Mouse (Mus musculus): Measurements from ENCODE around the gene Ly6g6c. TPM values are rescaled to one million over a fixed set of nuclear protein-coding genes. Genes with fewer than 3 reads are reported as not detected.

The Ly6g6c gene
- polyA plus RNA-seq, 1 experiment, result 0.42 TPM

GRCm38 (mm10) chr17:35105740-35106389 lies 40.7 kb downstream of the Ly6g6c start:
- DNase-seq (ENCODE audit: low read depth), result peak; percentile 68
- TF ChIP-seq POLR2A (IDR thresholded peaks at IDR 0.05; ENCODE audit: borderline replicate concordance, extremely low read depth, insufficient read depth, insufficient read length, poor library complexity, severe bottlenecking), result no peak
- peak; percentile 66 for TF ChIP-seq CTCF (IDR thresholded peaks at IDR 0.05; ENCODE audit: borderline replicate concordance, extremely low read depth, insufficient read depth, insufficient read length)

DNA sequence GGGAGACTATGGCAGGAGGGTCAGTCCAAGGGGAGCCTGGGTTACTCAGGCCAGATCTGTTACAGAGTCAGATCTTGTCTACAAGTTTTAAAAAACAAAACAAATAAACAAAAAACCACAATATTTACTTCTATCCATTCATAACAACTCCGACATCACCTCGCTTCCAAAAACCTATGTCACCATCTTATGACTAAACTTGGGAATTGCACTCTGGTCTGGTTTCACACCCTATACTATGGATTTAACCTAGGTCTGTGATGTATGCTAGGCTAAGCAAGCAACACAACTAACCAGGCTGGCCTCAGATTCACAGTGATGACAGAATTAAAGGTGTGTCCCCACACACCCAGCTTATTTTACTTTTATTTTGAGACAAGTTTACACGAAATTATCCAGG lies 41.3 kb downstream of the Ly6g6c start:
- peak; percentile 48 for DNase-seq (ENCODE audit: low read depth)
- TF ChIP-seq CTCF (IDR thresholded peaks at IDR 0.05; ENCODE audit: borderline replicate concordance, extremely low read depth, insufficient read depth, insufficient read length) (no peak; the same call in 1 of the 2 replicates), POLR2A (IDR thresholded peaks at IDR 0.05; ENCODE audit: borderline replicate concordance, extremely low read depth, insufficient read depth, insufficient read length, poor library complexity, severe bottlenecking) (no peak)

DNA sequence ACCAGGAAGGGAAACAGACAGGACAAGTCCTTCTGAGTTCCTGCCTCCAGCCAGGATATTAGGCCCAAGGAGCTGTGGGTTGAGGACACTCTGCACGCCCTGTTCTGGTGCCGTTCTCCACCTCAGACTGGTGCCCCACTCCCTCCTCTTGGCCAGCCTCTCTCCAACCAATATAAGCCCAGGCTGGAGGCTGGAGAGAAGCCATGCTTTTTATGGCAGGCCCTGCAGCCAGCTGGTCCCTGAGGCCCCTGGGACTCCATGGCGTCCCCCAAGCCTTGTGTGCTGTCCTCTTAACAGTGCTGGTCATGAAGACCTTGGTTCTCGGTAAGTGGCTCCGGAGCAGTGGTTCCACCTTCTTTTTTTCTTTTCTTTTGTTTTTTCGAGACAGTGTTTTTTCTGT lies 42.9 kb downstream of the Ly6g6c start, which contains the start of gene Ly6g5c:
TSS of gene Ly6g5c (plus strand) at position 183 of the 400 bp plus-strand sequence.
- DNase-seq (ENCODE audit: low read depth), result no peak
- TF ChIP-seq POLR2A (IDR thresholded peaks at IDR 0.05; ENCODE audit: borderline replicate concordance, extremely low read depth, insufficient read depth, insufficient read length, poor library complexity, severe bottlenecking) (no peak), CTCF (IDR thresholded peaks at IDR 0.05; ENCODE audit: borderline replicate concordance, extremely low read depth, insufficient read depth, insufficient read length) (no peak)

GRCm38 (mm10) chr17:35111774-35112173 lies 46.6 kb downstream of the Ly6g6c start:
- DNase-seq (ENCODE audit: low read depth), result no peak
- TF ChIP-seq POLR2A (IDR thresholded peaks at IDR 0.05; ENCODE audit: borderline replicate concordance, extremely low read depth, insufficient read depth, insufficient read length, poor library complexity, severe bottlenecking) (no peak), CTCF (IDR thresholded peaks at IDR 0.05; ENCODE audit: borderline replicate concordance, extremely low read depth, insufficient read depth, insufficient read length) (no peak)

DNA sequence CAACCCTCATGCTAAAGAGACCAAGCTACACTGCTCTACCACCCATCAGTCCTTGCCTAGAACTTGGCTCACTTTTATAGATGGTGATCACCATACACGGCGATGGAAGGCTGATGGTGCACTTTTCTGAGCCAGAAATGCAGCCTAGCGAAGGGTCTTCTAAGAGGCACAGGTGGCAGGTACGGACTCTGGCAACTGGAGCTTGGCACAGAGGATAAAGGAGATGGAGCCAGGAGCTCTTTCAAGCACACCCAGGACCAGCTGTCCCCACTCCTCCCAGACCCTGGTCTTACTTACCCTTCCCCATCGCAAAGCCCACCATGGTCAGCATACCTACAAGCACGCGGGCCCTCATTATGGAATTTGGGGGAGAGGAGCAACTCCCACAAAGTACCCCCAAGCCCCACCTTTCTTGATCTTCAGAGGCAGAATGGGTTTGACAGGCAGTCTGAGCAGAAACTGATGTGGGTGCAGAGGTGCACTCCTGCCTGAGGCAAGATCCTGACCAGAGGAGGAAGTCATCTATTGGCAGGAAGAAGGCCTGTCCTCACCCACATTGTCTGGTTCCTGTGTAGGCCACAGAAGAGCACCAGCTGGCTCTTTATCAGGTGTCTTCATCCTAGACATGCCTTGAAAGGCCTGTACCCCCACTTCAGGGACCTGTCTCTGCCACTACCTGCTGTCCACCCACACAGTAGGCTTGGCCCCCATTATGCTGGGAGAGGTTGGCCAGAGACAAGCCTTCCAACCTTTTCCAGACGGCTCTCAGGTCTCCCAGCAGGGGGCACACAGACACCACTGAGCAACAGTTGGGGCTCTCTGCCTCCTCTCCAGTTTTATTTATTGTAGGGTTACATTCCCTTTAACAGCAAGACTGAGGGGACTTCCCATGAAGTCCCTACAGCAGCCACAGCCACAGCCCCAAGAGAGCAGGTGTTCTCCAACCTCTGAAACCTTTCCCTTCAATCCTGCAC lies 50.1 kb downstream of the Ly6g6c start, which contains the start of gene Ly6g5b:
TSS of gene Ly6g5b (minus strand) at position 383 of the 974 bp plus-strand sequence.
- no peak for DNase-seq (ENCODE audit: low read depth)
- peak; percentile 40; the same call in 1 of the 2 replicates for TF ChIP-seq CTCF (IDR thresholded peaks at IDR 0.05; ENCODE audit: borderline replicate concordance, extremely low read depth, insufficient read depth, insufficient read length)
- no peak for TF ChIP-seq POLR2A (IDR thresholded peaks at IDR 0.05; ENCODE audit: borderline replicate concordance, extremely low read depth, insufficient read depth, insufficient read length, poor library complexity, severe bottlenecking)

Other genes starting within 250 kb of the Ly6g6c start
- 57.1 and 75.0 TPM in 2 replicates for gene Stk19, start 228.4 kb upstream of the Ly6g6c start, polyA plus RNA-seq (2012; rRNA removed)
- 73.5 and 101 TPM in 2 replicates for gene Dxo, start 228.4 kb upstream of the Ly6g6c start, polyA plus RNA-seq (2012; rRNA removed)
- 88.8 and 119 TPM in 2 replicates for gene Skiv2l, start 215.2 kb upstream of the Ly6g6c start, polyA plus RNA-seq (2012; rRNA removed)
- 62.1 and 66.0 TPM in 2 replicates for gene Nelfe, start 215.0 kb upstream of the Ly6g6c start, polyA plus RNA-seq (2012; rRNA removed)
- 0.21 and 0.42 TPM in 2 replicates for gene Cfb, start 202.9 kb upstream of the Ly6g6c start, polyA plus RNA-seq (2012; rRNA removed)
- 116 and 135 TPM in 2 replicates for gene Zbtb12, start 185.9 kb upstream of the Ly6g6c start, polyA plus RNA-seq (2012; rRNA removed)
- gene Gm20547, start 183.3 kb upstream of the Ly6g6c start, polyA plus RNA-seq (2012; rRNA removed), result 0.04 TPM in 1 of 2 replicates, not detected in the other
- 1.1 and 2.3 TPM in 2 replicates for gene C2, start 167.1 kb upstream of the Ly6g6c start, polyA plus RNA-seq (2012; rRNA removed)
- gene Ehmt2, start 166.9 kb upstream of the Ly6g6c start, polyA plus RNA-seq (2012; rRNA removed), result 350 and 361 TPM in 2 replicates
- 0.06 and 0.07 TPM in 2 replicates for gene Slc44a4, start 150.9 kb upstream of the Ly6g6c start, polyA plus RNA-seq (2012; rRNA removed)
- 28.0 and 29.6 TPM in 2 replicates for gene Neu1, start 134.1 kb upstream of the Ly6g6c start, polyA plus RNA-seq (2012; rRNA removed)
- gene Hspa1b, start 106.2 kb upstream of the Ly6g6c start, polyA plus RNA-seq (2012; rRNA removed), result 6.3 and 7.1 TPM in 2 replicates
- gene Gm20481, start 95.5 kb upstream of the Ly6g6c start, polyA plus RNA-seq (2012; rRNA removed), result not detected in 2 replicates
- gene Hspa1a, start 93.2 kb upstream of the Ly6g6c start, polyA plus RNA-seq (2012; rRNA removed), result 6.3 and 6.6 TPM in 2 replicates
- gene Hspa1l, start 92.7 kb upstream of the Ly6g6c start, polyA plus RNA-seq (2012; rRNA removed), result 0.14 and 0.40 TPM in 2 replicates
- gene Lsm2, start 83.5 kb upstream of the Ly6g6c start, polyA plus RNA-seq (2012; rRNA removed), result 136 and 185 TPM in 2 replicates
- gene Vars, start 64.4 kb upstream of the Ly6g6c start, polyA plus RNA-seq (2012; rRNA removed), result 99.2 and 119 TPM in 2 replicates
- gene Vwa7, start 48.8 kb upstream of the Ly6g6c start, polyA plus RNA-seq (2012; rRNA removed), result 0.49 and 0.71 TPM in 2 replicates
- 4.0 and 6.5 TPM in 2 replicates for gene Sapcd1, start 37.4 kb upstream of the Ly6g6c start, polyA plus RNA-seq (2012; rRNA removed)
- gene Msh5, start 18.6 kb upstream of the Ly6g6c start, polyA plus RNA-seq (2012; rRNA removed), result 4.2 and 6.4 TPM in 2 replicates
- gene Clic1, start 15.4 kb upstream of the Ly6g6c start, polyA plus RNA-seq (2012; rRNA removed), result 69.6 and 89.8 TPM in 2 replicates
- gene Ddah2, start 6.4 kb upstream of the Ly6g6c start, polyA plus RNA-seq (2012; rRNA removed), result 322 and 438 TPM in 2 replicates
- gene Mpig6b, start 796 bp downstream of the Ly6g6c start, polyA plus RNA-seq (2012; rRNA removed), result 0.30 and 0.35 TPM in 2 replicates
- gene Ly6g6e, start 11.5 kb downstream of the Ly6g6c start, polyA plus RNA-seq (2012; rRNA removed), result 1.2 and 12.4 TPM in 2 replicates
- 1.8 and 2.7 TPM in 2 replicates for gene Ly6g6d, start 12.7 kb downstream of the Ly6g6c start, polyA plus RNA-seq (2012; rRNA removed)
- 0.15 and 0.30 TPM in 2 replicates for gene Ly6g6f, start 20.2 kb downstream of the Ly6g6c start, polyA plus RNA-seq (2012; rRNA removed)
- 91.0 and 135 TPM in 2 replicates for gene Abhd16a, start 23.9 kb downstream of the Ly6g6c start, polyA plus RNA-seq (2012; rRNA removed)
- not detected in 2 replicates for gene Ly6g5c, start 42.9 kb downstream of the Ly6g6c start, polyA plus RNA-seq (2012; rRNA removed)
- 3.1 and 3.4 TPM in 2 replicates for gene Ly6g5b, start 50.0 kb downstream of the Ly6g6c start, polyA plus RNA-seq (2012; rRNA removed)
- 21.4 and 25.3 TPM in 2 replicates for gene Gpank1, start 56.1 kb downstream of the Ly6g6c start, polyA plus RNA-seq (2012; rRNA removed)
- 243 and 257 TPM in 2 replicates for gene Csnk2b, start 56.7 kb downstream of the Ly6g6c start, polyA plus RNA-seq (2012; rRNA removed)
- 3.3 and 4.6 TPM in 2 replicates for gene D17H6S53E, start 61.0 kb downstream of the Ly6g6c start, polyA plus RNA-seq (2012; rRNA removed)
- gene Apom, start 66.7 kb downstream of the Ly6g6c start, polyA plus RNA-seq (2012; rRNA removed), result 0.93 and 1.1 TPM in 2 replicates
- gene Bag6, start 69.8 kb downstream of the Ly6g6c start, polyA plus RNA-seq (2012; rRNA removed), result 378 and 427 TPM in 2 replicates
- 367 and 409 TPM in 2 replicates for gene Prrc2a, start 99.5 kb downstream of the Ly6g6c start, polyA plus RNA-seq (2012; rRNA removed)
- gene Aif1, start 110.7 kb downstream of the Ly6g6c start, polyA plus RNA-seq (2012; rRNA removed), result 1.6 and 2.2 TPM in 2 replicates
- 8.2 and 11.8 TPM in 2 replicates for gene Lst1, start 123.1 kb downstream of the Ly6g6c start, polyA plus RNA-seq (2012; rRNA removed)
- 0.58 and 1.1 TPM in 2 replicates for gene Ltb, start 129.1 kb downstream of the Ly6g6c start, polyA plus RNA-seq (2012; rRNA removed)
- gene Tnf, start 136.6 kb downstream of the Ly6g6c start, polyA plus RNA-seq (2012; rRNA removed), result 0.15 and 0.21 TPM in 2 replicates
- 0.27 and 0.29 TPM in 2 replicates for gene Lta, start 140.0 kb downstream of the Ly6g6c start, polyA plus RNA-seq (2012; rRNA removed)
- not detected in 2 replicates for gene Gm16181, start 155.4 kb downstream of the Ly6g6c start, polyA plus RNA-seq (2012; rRNA removed)
- gene Atp6v1g2, start 168.3 kb downstream of the Ly6g6c start, polyA plus RNA-seq (2012; rRNA removed), result 72.5 and 74.9 TPM in 2 replicates
- gene Nfkbil1, start 170.4 kb downstream of the Ly6g6c start, polyA plus RNA-seq (2012; rRNA removed), result 13.4 and 17.3 TPM in 2 replicates
- gene Ddx39b, start 176.4 kb downstream of the Ly6g6c start, polyA plus RNA-seq (2012; rRNA removed), result 887 and 1,110 TPM in 2 replicates
- 37.1 and 39.5 TPM in 2 replicates for gene H2-D1, start 197.3 kb downstream of the Ly6g6c start, polyA plus RNA-seq (2012; rRNA removed)